Mouse (Mus musculus) B cell, adult 2 months (primary cell): ENCODE measurements at regions not wholly inside any gene's neighbourhood (a gene's known extent, or its start where the extent isn't known, plus 50 kb on each side); places are given as distances from the start of the nearest gene placed in this dataset.
"Not testable (repeated sequence)": the region's sequence is repeated elsewhere in the genome, so short reads cannot be mapped to it uniquely, and the experiment has no call there.

Experiments used
- DNase-seq, 2 experiments: peaks; one replicate each; pipeline ENCODE4 v3.0.0; 2022

- DNase-seq = no peak
These were observed 87.3 kb downstream of the Gm11077 start for GRCm38 (mm10) chr6:140816359-140816758.

DNA sequence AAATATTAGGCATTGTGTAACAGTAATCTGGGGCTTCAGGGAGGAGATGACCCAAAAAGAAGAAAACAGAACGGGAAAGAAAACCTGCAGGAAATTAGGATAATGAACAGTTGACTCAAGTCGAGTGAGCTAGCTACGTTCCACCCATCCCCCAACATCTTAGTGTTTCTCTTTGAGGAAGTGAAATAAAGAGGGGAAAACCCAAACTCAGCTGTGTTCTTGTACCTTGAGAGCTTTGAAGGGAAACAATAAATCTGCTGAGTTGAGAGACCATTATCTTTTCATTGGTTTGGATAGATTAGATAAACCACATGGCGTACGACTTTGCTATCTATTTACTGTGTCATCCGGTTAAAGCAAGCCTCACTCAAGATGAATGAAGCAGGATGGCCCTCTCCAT is 87.7 kb downstream of the Gm11077 start:
- DNase-seq = peak; percentile 34 to 51

DNA sequence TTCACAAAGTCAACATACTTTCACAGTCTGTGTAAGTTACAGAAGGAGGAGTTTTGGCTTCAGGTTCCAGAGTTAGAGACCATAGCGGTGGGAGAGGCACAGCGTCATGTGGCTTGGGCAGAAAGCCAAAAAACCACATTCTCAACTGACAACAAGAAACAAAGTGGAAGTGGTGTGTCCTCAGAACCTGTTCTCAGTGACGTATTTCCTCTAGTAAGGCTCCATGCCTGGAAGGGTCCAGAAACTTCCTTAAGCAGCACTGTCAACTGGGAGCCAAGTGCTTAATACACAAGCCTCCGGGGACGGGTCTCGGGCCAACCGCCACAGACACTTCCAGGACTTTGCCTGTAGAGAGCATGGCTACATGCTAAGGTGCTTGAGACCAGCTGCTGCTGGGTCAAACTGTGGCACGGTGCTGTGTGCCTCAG is 90.4 kb downstream of the Gm11077 start:
- peak; percentile 56 to 66 for DNase-seq

DNA sequence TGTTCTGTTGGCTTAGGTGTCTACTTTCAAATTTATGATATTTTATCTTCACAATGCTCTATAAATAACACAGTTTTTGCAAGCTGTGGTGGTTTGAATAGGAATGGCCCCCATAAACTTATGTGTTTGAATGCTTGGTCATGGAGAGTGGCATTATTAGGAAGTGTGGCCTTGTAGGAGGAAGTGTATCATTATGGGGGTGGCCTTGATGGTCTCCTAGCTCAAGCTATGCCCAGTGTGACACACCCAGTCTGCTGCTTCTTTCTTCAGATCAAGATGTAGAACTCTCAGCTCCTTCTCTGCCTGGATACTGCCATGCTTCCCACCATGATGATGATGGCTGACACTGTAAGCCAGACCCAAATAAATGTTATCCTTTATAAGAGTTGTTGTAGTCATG is 97.4 kb downstream of the Gm11077 start:
- DNase-seq = no peak

GRCm38 (mm10) chr6:140827651-140828050 is 98.6 kb downstream of the Gm11077 start:
- no peak for DNase-seq

DNA sequence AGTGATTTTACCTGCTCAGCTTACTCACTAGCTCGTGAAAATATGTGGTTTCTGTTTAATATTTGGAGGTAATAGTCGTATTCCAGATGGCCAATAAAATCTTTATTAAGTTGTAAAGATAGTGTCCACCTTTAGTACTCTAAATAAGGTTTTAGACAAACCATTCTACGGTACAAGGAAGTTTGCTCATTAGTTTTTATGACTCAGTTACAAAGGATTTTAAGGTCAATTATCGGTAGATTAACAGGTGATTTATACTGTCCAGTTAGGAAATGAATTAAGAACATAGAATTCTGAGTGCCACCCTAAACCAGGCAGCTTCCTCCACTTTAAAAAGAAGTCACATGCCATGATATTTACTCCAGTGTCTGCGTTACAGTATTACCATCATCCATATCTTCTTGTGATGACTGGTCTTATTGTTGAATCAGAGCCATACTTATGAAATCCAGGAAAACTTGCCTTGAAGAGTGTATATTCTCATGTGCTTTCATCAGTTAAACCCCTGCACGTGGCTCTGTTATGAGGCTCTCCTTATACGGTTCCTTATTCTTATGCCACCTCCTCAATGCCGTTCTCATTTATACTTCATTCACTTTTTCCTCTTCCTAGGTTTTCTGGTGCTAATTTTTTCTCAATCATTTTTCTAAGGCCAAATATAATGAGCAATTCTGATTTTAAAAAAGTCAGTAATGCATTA is 114.4 kb downstream of the Gm11077 start:
- no peak for DNase-seq

DNA sequence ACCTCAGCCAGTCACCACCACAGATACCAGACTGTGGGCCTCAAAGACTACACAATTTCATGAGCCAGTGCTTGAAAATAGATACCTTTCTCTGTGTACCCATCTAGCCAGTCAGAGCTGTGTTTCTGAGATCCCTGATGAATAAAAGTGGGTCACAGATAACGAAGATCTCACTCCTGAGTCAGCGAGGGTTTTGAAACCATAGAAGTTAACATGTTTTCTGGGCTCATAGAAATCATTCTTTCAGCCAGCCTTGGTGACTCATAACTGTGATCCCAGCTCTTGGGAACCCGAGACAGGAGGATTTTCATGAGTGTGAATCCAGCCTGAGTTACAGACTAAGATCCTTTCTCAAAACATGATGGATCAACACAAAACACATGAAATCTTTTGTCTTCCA is 118.1 kb downstream of the Gm11077 start:
- DNase-seq = no peak

DNA sequence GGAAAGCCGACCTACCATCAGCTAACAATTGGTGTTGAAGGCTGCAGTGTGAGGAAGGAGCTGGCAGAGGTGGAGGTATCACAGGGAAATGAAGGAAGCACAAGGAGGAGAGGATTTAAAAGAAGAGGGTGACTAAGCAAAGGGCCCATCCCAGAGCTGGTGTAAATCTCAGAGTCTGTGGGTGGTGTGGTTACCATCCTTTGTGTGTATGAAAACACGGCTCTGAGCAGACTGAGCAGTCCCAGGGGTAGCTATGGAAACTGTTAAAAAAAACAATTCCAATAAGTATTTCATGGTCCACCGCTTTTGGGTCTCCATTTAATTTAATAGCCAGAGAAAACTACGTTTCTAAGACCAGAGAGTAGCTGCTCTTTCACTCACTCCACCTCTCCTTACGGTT is 123.3 kb downstream of the Gm11077 start:
- DNase-seq = no peak

DNA sequence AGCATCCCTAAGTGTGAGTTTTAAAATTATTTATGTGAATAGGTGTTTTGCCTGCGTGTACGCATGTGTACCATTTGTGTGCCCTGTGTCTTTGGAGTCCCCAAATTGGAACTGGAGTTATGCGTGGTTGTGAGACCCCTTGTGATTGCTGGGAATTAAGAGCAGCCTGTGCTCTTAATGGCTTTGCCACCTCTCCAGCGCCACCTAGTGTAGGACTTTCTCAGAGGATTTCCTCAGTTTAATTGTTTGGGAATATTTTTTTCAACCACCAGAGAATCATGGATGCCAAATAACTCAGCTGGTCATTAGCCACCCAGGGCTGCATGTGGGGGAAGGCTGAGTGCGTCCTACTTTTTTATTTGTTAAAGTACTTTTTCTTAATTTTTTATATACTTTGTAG is 124.4 kb downstream of the Gm11077 start:
- peak; percentile 50 to 52 for DNase-seq

DNA sequence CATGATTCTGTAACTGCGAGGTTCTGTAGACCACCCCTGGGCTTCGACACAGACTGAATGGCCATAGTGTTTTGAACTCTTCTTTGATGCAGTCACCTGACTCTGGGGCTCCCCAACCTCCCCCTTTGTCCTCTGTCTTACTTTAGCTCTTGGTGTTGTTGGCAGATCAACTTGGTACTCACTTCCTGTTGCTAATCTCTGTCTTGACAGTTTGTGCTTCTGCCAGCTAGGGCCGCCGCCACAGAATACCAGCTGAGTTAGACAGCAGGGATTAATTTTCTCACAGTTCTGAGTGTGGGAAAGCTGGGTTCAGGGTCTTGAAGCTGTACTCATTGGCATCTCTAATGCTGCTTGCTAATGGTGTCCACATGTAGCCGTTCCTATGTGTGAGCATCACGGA is 125.6 kb downstream of the Gm11077 start:
- no peak for DNase-seq

DNA sequence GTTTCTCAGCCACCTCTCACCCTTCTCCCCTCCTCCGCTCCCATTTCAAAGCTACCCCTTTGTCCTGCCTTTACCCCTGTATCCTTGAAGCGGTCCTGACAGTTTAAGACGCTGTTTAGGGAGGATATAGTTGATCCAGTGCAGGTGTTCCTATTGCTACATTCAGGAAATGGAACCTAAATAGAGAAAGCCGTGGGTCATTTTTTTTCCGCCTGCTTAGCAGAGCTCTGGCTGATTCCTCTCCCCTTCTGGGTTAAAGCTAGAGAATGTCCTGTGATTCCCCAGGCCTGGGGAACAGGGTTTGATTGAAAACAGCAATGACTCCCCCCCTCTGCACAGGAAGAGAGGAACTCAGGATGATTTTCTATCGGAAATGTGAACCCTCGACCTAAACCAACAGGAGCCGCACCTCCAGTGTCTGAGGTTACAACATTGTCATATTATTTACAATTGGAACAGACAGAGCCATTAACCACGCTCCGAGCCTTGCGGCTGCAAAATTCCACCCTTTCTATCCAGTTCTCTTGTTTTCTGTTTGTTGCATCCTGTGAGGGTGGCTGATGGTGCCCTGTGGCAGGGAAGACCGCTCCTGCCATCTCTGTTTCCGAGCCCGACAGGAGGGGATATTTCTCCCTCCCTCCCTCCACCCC is 127.5 kb downstream of the Gm11077 start:
- DNase-seq = no peak

GRCm38 (mm10) chr6:140857118-140857746 is 128.1 kb downstream of the Gm11077 start:
- no peak for DNase-seq

DNA sequence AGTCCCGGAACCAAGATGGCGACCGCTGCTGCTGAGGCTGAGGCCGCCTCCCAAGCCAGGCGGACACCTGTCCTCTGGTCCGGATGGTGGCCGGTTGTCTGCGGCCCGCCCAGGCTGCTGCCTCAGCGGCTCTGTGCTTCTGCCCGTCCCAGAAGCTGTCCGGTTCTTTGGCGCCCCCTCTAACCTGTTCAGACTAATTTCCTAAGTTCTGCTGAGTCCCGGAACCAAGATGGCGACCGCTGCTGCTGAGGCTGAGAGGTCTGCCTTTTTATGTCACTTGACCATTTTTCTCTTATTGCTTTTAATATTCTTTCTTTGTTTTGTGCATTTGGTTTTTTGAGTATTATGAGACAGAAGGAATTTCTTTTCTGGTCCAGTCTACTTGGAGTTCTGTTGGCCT is 140.4 kb downstream of the Gm11077 start:
- not testable (repeated sequence) for DNase-seq

- DNase-seq = no peak
These were observed 145.7 kb downstream of the Gm11077 start for GRCm38 (mm10) chr6:140874831-140875230.

DNA sequence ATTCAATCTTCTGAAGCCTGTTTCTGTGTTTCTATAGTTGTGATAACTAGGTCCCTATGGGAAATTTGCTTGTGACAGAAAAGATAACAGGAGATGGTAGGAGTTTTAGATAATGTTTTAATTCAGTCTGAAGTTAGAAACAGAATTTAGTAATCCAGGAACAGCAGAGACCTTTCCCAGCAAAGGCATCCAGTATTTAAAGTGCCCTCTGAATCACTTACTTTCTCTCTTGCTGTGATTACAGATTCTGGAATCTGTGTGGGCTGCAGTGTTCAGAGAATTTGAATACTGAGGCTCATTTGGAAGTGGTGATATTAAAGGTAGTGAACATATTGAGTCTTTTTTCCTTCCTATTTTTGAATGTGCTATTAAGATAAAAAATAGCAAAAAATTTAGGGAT is 154.6 kb downstream of the Gm11077 start:
- DNase-seq = no peak

- DNase-seq = no peak
These were observed 159.5 kb downstream of the Gm11077 start for GRCm38 (mm10) chr6:140888610-140889009.

- no peak for DNase-seq
These were observed 161.0 kb downstream of the Gm11077 start for GRCm38 (mm10) chr6:140890060-140890459.

DNA sequence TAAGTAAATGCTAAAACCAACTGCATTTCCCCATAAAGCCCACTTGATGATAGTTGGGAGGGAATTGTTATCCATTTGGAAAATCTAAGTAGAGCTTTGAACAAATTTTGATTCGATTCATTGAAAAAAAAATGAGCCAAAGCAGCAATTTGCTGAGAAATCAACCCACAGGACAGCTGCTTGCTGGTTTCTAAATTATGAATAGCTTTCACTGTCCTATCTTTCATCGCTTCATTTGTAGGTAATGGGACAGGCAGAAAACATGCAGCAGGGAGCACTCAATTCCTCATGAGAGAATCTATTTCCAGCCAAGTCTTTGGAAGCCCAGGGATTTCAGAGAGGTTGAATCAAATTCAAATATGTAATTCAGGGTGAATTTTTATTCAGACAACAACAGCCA is 161.5 kb downstream of the Gm11077 start:
- DNase-seq = no peak

GRCm38 (mm10) chr6:140894467-140894866 is 165.4 kb downstream of the Gm11077 start:
- DNase-seq = no peak

DNA sequence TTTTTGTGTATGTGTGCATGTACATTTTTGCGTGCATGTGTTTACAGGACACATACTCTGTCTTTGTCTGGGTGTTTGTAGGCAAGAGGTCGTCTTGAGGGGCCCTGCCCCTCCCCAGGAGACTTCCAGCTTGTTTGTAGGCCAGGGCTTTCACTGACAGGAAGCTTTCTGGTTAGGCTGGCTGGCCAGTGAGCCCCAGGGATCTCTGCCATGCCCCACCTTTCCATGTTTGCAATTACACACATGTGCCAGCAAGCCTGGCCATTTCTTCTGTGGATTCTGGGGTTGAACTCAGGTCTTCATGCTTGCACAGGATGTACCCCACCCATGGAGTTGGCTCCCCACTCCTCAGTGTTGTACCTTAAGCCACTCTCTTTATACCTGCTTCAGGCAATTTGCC is 166.4 kb downstream of the Gm11077 start:
- DNase-seq = no peak

DNA sequence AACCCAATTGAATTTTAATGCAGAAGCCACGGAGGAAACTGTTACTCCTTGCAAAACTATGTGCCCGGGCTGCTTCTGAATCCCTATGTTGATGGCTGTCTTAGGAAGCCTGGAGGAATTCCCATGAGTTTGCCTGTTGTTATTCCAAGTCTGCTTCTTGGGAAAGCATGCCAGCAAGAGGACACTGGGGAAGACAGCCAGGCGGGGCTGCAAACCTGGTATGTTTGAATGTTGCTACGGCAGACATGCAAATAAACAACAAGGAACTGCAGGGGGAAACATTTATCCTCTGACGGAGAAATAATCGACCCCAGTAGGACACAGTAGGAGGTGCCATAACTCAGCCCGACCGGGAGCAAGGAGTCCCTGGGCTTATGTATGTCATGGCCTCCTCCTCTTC is 168.0 kb downstream of the Gm11077 start:
- no peak for DNase-seq

GRCm38 (mm10) chr6:140924319-140924981 is 195.4 kb downstream of the Gm11077 start:
- DNase-seq = no peak

DNA sequence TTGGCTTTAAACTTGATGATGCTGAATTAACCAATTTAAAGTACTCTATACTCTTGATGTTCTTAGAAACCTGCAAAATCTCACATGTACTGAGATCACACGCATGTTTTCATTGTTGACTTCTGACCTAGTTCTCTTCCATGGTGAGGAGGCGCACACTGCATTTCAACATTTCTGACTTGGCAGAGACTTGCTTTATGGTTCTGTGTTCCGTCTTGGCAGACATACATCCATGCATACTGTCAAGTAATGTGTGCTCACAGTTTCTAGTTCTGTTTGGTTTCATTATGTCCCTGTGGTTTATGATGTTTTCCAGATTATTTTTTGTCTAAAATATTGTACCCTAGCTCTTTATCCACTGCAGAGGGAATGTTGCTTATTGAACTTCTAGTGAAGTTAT is 198.5 kb downstream of the Gm11077 start:
- DNase-seq = no peak

DNA sequence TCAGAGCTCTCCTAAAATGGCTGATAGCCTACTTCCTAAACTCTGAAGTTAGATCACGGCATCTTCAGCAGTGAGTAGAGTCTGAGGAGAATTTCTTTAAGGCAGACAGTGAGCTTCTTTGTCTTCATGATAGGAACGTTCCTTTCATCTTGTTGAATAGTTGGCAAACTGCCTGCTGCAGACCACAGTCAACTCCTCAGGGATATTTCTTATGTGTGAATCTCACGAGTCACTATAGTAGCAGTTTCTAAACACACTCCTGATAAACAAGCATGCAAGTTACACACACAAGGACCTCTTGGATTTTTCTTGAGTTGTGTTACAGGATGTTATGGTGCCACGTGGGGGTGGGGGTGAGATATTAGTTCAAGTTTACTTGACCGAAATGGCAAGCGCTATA is 205.2 kb downstream of the Gm11077 start:
- no peak for DNase-seq
